Mouse (Mus musculus) CH12.LX (cell line): ENCODE data around the gene Mrpl40.

Experiments
- CTCF ChIP-seq, 2 experiments: IDR thresholded peaks in 1 of 2; conservative IDR thresholded peaks in 1 of 2; 2 replicates each; pipeline ENCODE4 v1.5.1; 2011 to 2012; ENCODE audit warnings: low read depth in 2 of 2, low read length in 2 of 2, improper control_type of control experiment in 1 of 2, inconsistent platforms in 1 of 2, mild to moderate bottlenecking in 1 of 2, moderate library complexity in 1 of 2
- EP300 ChIP-seq: IDR thresholded peaks from 2 replicates; pipeline ENCODE4 v1.6.1; 2011; ENCODE audit warnings: low read length, improper control_type of control experiment
- GABPA ChIP-seq: IDR thresholded peaks from 2 replicates; pipeline ENCODE4 v1.6.1; 2012; ENCODE audit warnings: low read depth, low read length, improper control_type of control experiment, inconsistent platforms; ENCODE audit not compliant: insufficient replicate concordance
- MAX ChIP-seq: IDR thresholded peaks from 2 replicates; pipeline ENCODE4 v1.6.1; 2011; ENCODE audit warnings: low read length, improper control_type of control experiment
- NRF1 ChIP-seq: IDR thresholded peaks from 2 replicates; pipeline ENCODE4 v1.6.1; 2014; ENCODE audit warnings: low read depth, mild to moderate bottlenecking, inconsistent platforms, low read length, improper control_type of control experiment, moderate library complexity
- POLR2A ChIP-seq: IDR thresholded peaks from 2 replicates; pipeline ENCODE4 v1.6.1; 2011; ENCODE audit warnings: low read depth, mild to moderate bottlenecking, improper control_type of control experiment, low read length
- TBP ChIP-seq: conservative IDR thresholded peaks from 2 replicates; pipeline ENCODE4 v1.6.1; 2011; ENCODE audit warnings: low read depth, low read length, improper control_type of control experiment
- USF1 ChIP-seq: IDR thresholded peaks from 2 replicates; pipeline ENCODE4 v1.6.1; 2014; ENCODE audit warnings: low read depth, mild to moderate bottlenecking, inconsistent platforms, low read length, improper control_type of control experiment

DNA sequence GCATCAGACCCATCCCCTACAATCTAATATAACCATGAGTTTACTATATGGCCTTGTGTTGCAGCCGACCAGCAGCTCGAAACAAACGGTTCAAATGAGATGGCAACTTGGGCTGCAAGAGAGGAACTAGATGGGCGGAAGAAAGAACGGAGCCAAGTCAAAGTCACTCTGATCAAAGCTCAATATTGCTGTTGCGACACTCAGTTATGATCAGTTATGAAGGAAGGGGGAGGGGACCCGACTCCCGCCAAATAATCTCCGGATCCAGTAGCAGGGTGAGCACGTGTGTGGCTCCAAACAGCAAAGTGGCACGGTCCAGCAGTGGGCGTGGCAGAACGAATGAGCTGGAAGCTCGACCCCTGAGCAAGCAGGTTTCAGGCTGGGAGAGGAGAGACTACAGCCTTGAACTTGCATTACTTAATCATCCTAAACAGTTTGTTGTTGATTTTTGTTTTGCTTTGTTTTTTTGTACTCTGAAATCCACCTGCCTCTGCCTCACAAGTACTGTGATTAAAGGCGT is 30.3 kb downstream of the Mrpl40 start:
- TF ChIP-seq USF1 (no peak), EP300 (no peak), CTCF (conservative IDR thresholded peaks at IDR 0.05 in 1 of 2, IDR thresholded peaks at IDR 0.05 in 1 of 2; ENCODE audit: low read depth in 2 of 2, low read length in 2 of 2) (no peak), NRF1 (no peak), TBP (no peak), GABPA (no peak), POLR2A (no peak), MAX (no peak)
